Mouse (Mus musculus) megakaryocyte, embryonic 14.5 days (primary cell): ENCODE data around the gene Myo5a. TPM values are rescaled to one million over a fixed set of nuclear protein-coding genes. Genes with fewer than 3 reads are reported as not detected.

Experiments used
- H3K27me3 ChIP-seq: replicated peaks from 2 replicates; pipeline ENCODE3; 2012; ENCODE audit warnings: inconsistent platforms
- H3K36me3 ChIP-seq: replicated peaks from 2 replicates; pipeline ENCODE3; 2012; ENCODE audit warnings: low read length, inconsistent platforms, mixed read lengths
- H3K4me1 ChIP-seq: 2 replicates; pipeline ENCODE4 v1.6.1; 2012; ENCODE audit warnings: inconsistent platforms
- H3K4me3 ChIP-seq: replicated peaks from 2 replicates; pipeline ENCODE3; 2012; ENCODE audit warnings: moderate library complexity, mild to moderate bottlenecking, inconsistent platforms
- H3K9me3 ChIP-seq: 2 replicates; pipeline ENCODE4 v1.6.1; 2012; ENCODE audit warnings: inconsistent platforms
- FLI1 ChIP-seq: IDR thresholded peaks from 2 replicates; pipeline ENCODE4 v1.6.1; 2012; ENCODE audit warnings: low read length, inconsistent platforms, mixed read lengths
- GATA1 ChIP-seq: IDR thresholded peaks from 3 replicates; pipeline ENCODE4 v1.6.1; 2012; ENCODE audit warnings: mixed read lengths, low read length, inconsistent platforms, borderline replicate concordance
- polyA plus RNA-seq: library from polyadenylated mRNA; stranded (reverse); fragments of >175 nt; gene quantifications from 2 replicates; pipeline ENCODE4 v1.2.3, GENCODE M21; 2012; ENCODE audit warnings: low replicate concordance; ENCODE audit not compliant: insufficient read depth

Myo5a gene
- 10.7 TPM in 1 of 2 replicates, not detected in the other for polyA plus RNA-seq

DNA sequence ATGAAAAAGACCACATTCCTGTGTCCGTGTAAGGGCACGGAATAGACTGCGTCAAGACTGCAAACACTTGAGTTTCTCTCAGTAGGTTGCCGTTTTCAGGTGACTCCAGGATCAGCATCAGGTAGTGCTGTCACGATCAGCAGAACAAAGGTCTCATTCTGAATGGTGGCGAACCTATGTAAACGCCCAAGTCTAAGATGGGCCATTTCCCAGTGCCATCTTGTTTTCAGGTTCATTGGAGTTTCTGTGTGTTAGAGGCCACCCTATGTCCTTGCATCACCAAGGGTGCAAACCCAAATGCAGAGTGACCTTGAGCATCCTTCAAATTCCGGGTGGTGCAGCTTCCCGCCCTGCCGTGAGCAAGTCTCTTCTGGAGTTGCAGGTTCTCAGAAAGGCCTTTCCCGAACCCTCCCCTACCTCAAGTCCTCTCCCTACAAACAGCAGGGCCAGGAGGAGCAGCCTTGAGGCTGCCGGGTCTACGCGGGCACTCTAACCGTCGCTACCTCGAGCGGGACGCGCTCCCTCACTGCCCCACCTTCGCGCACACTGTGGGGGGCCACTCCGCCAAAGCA is at the start of gene Myo5a:
Gene Myo5a, plus strand, starts transcription at position 559 of the 572 bp plus-strand sequence.
- no peaks in the 10 kb centered on the region for H3K9me3 ChIP-seq
- peaks cover 3% of the 10 kb centered on the region for H3K27me3 ChIP-seq
- H3K4me1 ChIP-seq = peaks cover 35% of the 10 kb centered on the region
- H3K4me3 ChIP-seq = peak within 1 kb of the TSS; percentile 98
- TF ChIP-seq FLI1 (no peak), GATA1 (no peak)
- no peaks in the 10 kb centered on the region for H3K36me3 ChIP-seq

- H3K4me1 ChIP-seq = peaks cover 46% of the 10 kb centered on the region
- H3K4me3 ChIP-seq = no peak overlapping the region
- TF ChIP-seq FLI1 = no peak
- no peak for TF ChIP-seq GATA1
- no peaks in the 10 kb centered on the region for H3K9me3 ChIP-seq
- no peaks in the 10 kb centered on the region for H3K27me3 ChIP-seq
- peaks cover 81% of the 10 kb centered on the region for H3K36me3 ChIP-seq
Measured at GRCm38 (mm10) chr9:75022546-75022945, 48.3 kb upstream of the Myo5a start.

DNA sequence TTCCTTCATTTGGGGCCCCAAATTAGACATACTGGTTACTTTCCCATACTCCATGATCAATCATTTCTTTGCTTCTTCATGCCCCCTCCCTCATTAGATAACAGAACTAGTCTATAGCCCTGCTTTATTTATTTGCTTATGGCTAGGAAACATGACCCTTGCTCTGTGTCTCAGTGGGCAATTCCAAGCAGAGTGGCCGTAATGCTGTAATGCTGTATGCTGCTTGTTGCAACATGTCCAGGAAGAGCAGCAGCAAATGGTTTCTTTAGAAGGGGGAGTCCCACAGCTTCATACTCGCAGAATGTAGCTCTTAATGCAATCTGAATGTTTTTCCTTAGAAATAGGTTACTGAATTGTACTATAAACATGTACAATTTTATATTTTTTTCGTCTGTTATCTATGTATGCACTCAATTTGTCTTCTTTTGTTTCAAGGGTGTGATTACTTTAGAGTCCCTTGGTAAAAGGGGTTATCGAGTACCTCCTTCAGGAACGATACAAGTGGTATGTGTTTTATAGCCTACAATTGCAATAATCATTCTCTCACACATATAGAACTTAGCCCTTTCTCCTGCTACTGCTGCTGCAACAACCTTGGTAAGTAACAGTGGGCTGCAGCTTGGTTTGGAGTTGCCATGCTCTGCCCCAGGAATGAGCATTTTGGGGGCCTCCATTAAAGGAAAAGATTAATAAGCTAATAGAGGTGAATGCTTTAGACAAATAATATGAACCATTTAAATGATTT is 47.5 kb upstream of the Myo5a start:
- no peak for TF ChIP-seq FLI1
- TF ChIP-seq GATA1 = no peak
- H3K4me1 ChIP-seq = peaks cover 46% of the 10 kb centered on the region

GRCm38 (mm10) chr9:75024089-75024488 is 46.7 kb upstream of the Myo5a start:
- Histone ChIP-seq H3K4me3 (no peak overlapping the region), H3K27me3 (no peaks in the 10 kb centered on the region), H3K4me1 (peaks cover 40% of the 10 kb centered on the region), H3K36me3 (peaks cover 84% of the 10 kb centered on the region), H3K9me3 (no peaks in the 10 kb centered on the region)
- TF ChIP-seq FLI1 = no peak
- TF ChIP-seq GATA1 = no peak

More for the DNA sequence above, 47.5 kb upstream of the Myo5a start:
- Histone ChIP-seq H3K9me3 (no peaks in the 10 kb centered on the region), H3K4me3 (no peak overlapping the region), H3K36me3 (peaks cover 84% of the 10 kb centered on the region), H3K27me3 (no peaks in the 10 kb centered on the region)

- H3K4me1 ChIP-seq = peaks cover 24% of the 10 kb centered on the region
- no peaks in the 10 kb centered on the region for H3K9me3 ChIP-seq
- H3K36me3 ChIP-seq = peaks cover 84% of the 10 kb centered on the region
- no peak overlapping the region for H3K4me3 ChIP-seq
- TF ChIP-seq GATA1 (no peak), FLI1 (no peak)
- H3K27me3 ChIP-seq = no peaks in the 10 kb centered on the region
Measured at GRCm38 (mm10) chr9:75025689-75026088, 45.1 kb upstream of the Myo5a start.

- peaks cover 43% of the 10 kb centered on the region for H3K4me1 ChIP-seq
- H3K27me3 ChIP-seq = no peaks in the 10 kb centered on the region
- no peak for TF ChIP-seq GATA1
- no peak for TF ChIP-seq FLI1
- peaks cover 53% of the 10 kb centered on the region for H3K36me3 ChIP-seq
- no peaks in the 10 kb centered on the region for H3K9me3 ChIP-seq
- no peak overlapping the region for H3K4me3 ChIP-seq
Measured at GRCm38 (mm10) chr9:75032408-75032807, 38.4 kb upstream of the Myo5a start.

- Histone ChIP-seq H3K9me3 (no peaks in the 10 kb centered on the region), H3K4me1 (peaks cover 44% of the 10 kb centered on the region), H3K27me3 (no peaks in the 10 kb centered on the region), H3K36me3 (peaks cover 45% of the 10 kb centered on the region), H3K4me3 (no peak overlapping the region)
- no peak for TF ChIP-seq FLI1
Measured at GRCm38 (mm10) chr9:75033141-75033540, 37.7 kb upstream of the Myo5a start.

DNA sequence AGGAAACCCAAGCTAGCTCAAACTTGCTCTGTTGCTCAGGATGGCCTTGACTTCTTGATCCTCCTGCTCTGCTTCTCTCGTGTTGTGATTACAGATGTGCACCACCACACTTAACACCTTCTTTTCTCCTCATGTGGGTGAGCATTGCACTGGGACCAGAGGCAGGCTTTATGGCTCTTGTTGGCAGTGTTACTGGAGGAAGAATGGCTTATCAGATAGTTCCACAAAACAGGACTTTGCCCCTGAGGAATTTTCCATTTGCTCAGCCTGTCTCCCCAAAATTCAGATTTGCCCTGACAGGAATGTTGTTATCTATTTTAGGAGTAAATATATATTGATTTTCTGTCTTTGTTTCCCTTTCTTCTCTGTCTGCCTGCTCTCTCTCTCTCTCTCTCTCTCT is 36.1 kb upstream of the Myo5a start:
- Histone ChIP-seq H3K27me3 (no peaks in the 10 kb centered on the region), H3K36me3 (peaks cover 30% of the 10 kb centered on the region)
- TF ChIP-seq FLI1 (no peak), GATA1 (no peak)

DNA sequence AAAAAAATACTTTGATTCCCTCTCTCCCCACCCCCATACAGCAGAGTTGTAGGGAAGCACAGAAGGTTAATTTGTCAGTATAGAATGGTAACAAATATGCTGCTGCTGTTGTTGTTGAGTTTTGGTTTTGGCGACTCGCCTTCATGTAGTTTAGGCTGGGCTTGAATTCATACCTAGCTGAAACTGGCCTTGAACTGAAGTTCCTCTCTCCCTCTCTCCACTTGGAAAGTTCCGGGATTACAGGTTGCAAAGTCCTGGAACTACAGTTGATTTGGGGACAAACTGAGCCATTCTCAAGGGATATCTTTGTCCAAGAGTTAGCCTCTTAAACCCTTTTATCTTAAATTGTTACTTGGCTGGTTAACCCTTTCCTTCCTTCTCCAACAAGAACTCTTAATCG is 34.9 kb upstream of the Myo5a start:
- Histone ChIP-seq H3K9me3 (no peaks in the 10 kb centered on the region), H3K36me3 (peaks cover 17% of the 10 kb centered on the region), H3K4me3 (no peak overlapping the region), H3K27me3 (no peaks in the 10 kb centered on the region), H3K4me1 (peaks cover 67% of the 10 kb centered on the region)
- TF ChIP-seq FLI1 (no peak), GATA1 (no peak)

More for the DNA sequence above, 36.1 kb upstream of the Myo5a start:
- Histone ChIP-seq H3K4me3 (no peak overlapping the region), H3K4me1 (peaks cover 58% of the 10 kb centered on the region), H3K9me3 (no peaks in the 10 kb centered on the region)
